Mouse (Mus musculus) ES-E14 (cell line): ENCODE data around the gene Gpc6. TPM values are rescaled to one million over a fixed set of nuclear protein-coding genes. Genes with fewer than 3 reads are reported as not detected.

ENCODE experiments used
- DNase-seq: peaks from one replicate; pipeline ENCODE4 v3.0.0-alpha.2; 2013; ENCODE audit warnings: low read depth, low spot score
- H3K27ac ChIP-seq: 2 replicates; pipeline ENCODE4 v1.5.1; 2012; ENCODE audit warnings: low read depth, mild to moderate bottlenecking, low read length, moderate library complexity, mixed read lengths; ENCODE audit not compliant: poor library complexity, insufficient read depth, severe bottlenecking
- H3K36me3 ChIP-seq: 2 replicates; pipeline ENCODE4 v1.6.1; 2012; ENCODE audit warnings: mild to moderate bottlenecking, low read length, moderate library complexity, mixed read lengths; ENCODE audit not compliant: control insufficient read depth, poor library complexity, insufficient read depth, severe bottlenecking
- H3K4me1 ChIP-seq, 2 experiments: fragments of 150-350 bp in 1 of 2; sonication (generic) in 1 of 2; 2 replicates each; pipeline ENCODE4 v1.6.1; 2012; ENCODE audit warnings: low read length in 2 of 2, mild to moderate bottlenecking in 1 of 2, mixed read lengths in 1 of 2; ENCODE audit not compliant: control insufficient read depth in 2 of 2, insufficient read depth in 2 of 2, poor library complexity in 1 of 2
- H3K4me3 ChIP-seq, 2 experiments: fragments of 150-350 bp in 1 of 2; sonication (generic) in 1 of 2; 2 replicates each; pipeline ENCODE4 v1.5.1; 2012; ENCODE audit warnings: low read length in 2 of 2, low read depth in 1 of 2, mild to moderate bottlenecking in 1 of 2, mixed read lengths in 1 of 2; ENCODE audit not compliant: insufficient read depth in 1 of 2, poor library complexity in 1 of 2, severe bottlenecking in 1 of 2
- H3K9ac ChIP-seq: 2 replicates; pipeline ENCODE4 v1.6.1; 2012; ENCODE audit warnings: low read depth, mild to moderate bottlenecking, low read length, mixed read lengths; ENCODE audit not compliant: poor library complexity, insufficient read depth, severe bottlenecking
- H3K9me3 ChIP-seq: fragments of 150-350 bp; sonication (generic); 2 replicates; pipeline ENCODE4 v1.6.1; 2012; ENCODE audit warnings: low read depth, mild to moderate bottlenecking, low read length; ENCODE audit not compliant: control insufficient read depth, insufficient read depth
- CHD2 ChIP-seq: IDR thresholded peaks from 2 replicates; pipeline ENCODE4 v1.6.1; 2014; ENCODE audit warnings: mild to moderate bottlenecking, low read depth, low read length, inconsistent platforms
- HCFC1 ChIP-seq: IDR thresholded peaks from 2 replicates; pipeline ENCODE4 v1.6.1; 2012; ENCODE audit warnings: low read length, inconsistent platforms, borderline replicate concordance; ENCODE audit not compliant: insufficient read depth
- MAFK ChIP-seq: IDR thresholded peaks from 2 replicates; pipeline ENCODE4 v1.6.1; 2014; ENCODE audit warnings: mild to moderate bottlenecking, low read depth, low read length, inconsistent platforms; ENCODE audit not compliant: insufficient read depth
- ZC3H11A ChIP-seq: IDR thresholded peaks from 2 replicates; pipeline ENCODE4 v1.6.1; 2012; ENCODE audit warnings: low read depth, mild to moderate bottlenecking, inconsistent platforms, low read length, borderline replicate concordance
- ZNF384 ChIP-seq: IDR thresholded peaks from 2 replicates; pipeline ENCODE4 v1.6.1; 2012; ENCODE audit warnings: low read depth, low read length, inconsistent platforms
- in situ Hi-C, 2 experiments: fragments of 600-800 bp; cut with MboI; formaldehyde crosslinking; loops; one replicate each; pipeline ENCODE4 v1.15.1; 2025; ENCODE audit warnings: low sequenced_read_pairs in 2 of 2, inconsistent platforms in 1 of 2; ENCODE audit not compliant: unreplicated experiment in 2 of 2
- total RNA-seq: library from RNA; depleted of rRNA; stranded (reverse); fragments of 300-350 nt; gene quantifications from 2 replicates; pipeline ENCODE4 v1.2.3, GENCODE M21; 2012

Gpc6 gene
- total RNA-seq, 1 experiment, result 3.2 TPM

DNA sequence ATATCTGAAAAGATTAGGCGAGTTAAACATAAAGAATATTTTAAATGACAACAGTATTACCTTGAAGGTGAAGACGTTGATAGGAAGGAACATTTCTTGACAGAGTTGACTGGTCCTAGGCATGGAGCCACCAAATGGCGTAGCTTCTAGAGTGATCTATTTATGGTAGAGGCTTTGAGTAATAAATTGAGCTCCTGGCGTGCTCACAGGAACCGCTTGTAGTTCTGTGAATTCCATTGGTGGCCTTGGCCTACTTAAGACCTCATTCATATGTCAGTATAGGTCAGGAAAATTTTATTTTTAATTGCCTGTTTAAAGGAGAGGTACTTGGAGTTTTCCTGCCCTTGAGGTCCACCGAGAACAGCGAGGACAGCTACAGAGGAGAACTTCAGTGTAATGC is 18.6 kb downstream of the Gpc6 start:
- no peak overlapping the region for H3K9ac ChIP-seq
- in situ Hi-C loops, result no loop called here
- no peak overlapping the region for H3K27ac ChIP-seq
- TF ChIP-seq MAFK (no peak), CHD2 (no peak), ZNF384 (no peak), ZC3H11A (no peak), HCFC1 (no peak)
- no peak for DNase-seq
- no peak overlapping the region for H3K4me3 ChIP-seq
- H3K9me3 ChIP-seq, result no peaks in the 10 kb centered on the region
- 0 out of 4 replicates have a peak, but pooled peaks cover 0 to 1% of the 10 kb centered on the region in 2 experiments for H3K4me1 ChIP-seq
- no peaks in the 10 kb centered on the region for H3K36me3 ChIP-seq

DNA sequence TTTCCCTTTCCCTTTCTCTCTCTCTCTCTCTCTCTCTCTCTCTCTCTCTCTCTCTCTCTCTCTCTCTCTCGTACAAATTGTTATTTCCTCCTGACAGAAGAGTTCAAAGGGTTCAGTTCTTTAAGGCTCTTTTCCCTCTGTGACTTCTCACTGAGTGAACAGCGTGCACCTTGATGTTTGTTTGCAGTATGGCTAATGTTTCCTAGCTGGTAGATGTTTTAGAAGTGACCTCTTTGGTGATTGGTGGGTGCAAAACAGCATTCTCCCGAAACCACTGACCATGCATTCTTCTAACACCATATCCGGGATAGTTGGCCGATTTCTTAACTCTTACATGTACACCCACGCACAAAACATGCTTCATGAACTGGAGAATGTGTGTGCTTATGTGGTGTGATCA is 20.9 kb downstream of the Gpc6 start:
- H3K27ac ChIP-seq, result no peak overlapping the region
- H3K36me3 ChIP-seq, result no peaks in the 10 kb centered on the region
- in situ Hi-C loops, result no loop called here
- H3K4me3 ChIP-seq, result no peak overlapping the region
- no peak for DNase-seq
- H3K9me3 ChIP-seq, result no peaks in the 10 kb centered on the region
- no peak for TF ChIP-seq ZC3H11A
- TF ChIP-seq HCFC1, result no peak
- no peak for TF ChIP-seq CHD2
- TF ChIP-seq MAFK, result no peak
- no peak for TF ChIP-seq ZNF384
- no peak overlapping the region for H3K9ac ChIP-seq
- no peaks in the 10 kb centered on the region for H3K4me1 ChIP-seq

DNA sequence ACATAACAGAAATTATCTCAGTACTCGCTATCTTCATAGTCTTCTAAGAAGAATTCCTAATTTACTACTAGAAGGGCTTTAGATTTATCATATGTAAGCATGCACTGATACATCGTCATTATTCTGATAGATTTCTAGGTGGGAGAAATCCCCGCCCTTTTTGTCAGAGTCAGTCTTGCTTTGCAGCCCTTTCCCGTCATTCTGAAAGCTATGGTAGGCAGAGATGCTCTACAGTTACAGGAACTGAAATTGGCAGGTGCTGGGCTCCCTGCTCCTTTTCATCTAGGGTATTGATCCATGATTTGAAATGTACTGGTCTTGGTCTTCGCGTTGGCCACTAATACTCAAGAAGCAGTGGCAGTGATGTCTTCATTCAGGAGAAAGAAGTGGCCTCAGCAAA is 22.3 kb downstream of the Gpc6 start:
- in situ Hi-C loops, result no loop called here
- DNase-seq, result no peak
- H3K9me3 ChIP-seq, result no peaks in the 10 kb centered on the region
- H3K4me3 ChIP-seq, result no peak overlapping the region
- no peaks in the 10 kb centered on the region for H3K4me1 ChIP-seq
- no peak overlapping the region for H3K27ac ChIP-seq
- H3K9ac ChIP-seq, result no peak overlapping the region
- H3K36me3 ChIP-seq, result no peaks in the 10 kb centered on the region
- TF ChIP-seq ZNF384, result no peak

DNA sequence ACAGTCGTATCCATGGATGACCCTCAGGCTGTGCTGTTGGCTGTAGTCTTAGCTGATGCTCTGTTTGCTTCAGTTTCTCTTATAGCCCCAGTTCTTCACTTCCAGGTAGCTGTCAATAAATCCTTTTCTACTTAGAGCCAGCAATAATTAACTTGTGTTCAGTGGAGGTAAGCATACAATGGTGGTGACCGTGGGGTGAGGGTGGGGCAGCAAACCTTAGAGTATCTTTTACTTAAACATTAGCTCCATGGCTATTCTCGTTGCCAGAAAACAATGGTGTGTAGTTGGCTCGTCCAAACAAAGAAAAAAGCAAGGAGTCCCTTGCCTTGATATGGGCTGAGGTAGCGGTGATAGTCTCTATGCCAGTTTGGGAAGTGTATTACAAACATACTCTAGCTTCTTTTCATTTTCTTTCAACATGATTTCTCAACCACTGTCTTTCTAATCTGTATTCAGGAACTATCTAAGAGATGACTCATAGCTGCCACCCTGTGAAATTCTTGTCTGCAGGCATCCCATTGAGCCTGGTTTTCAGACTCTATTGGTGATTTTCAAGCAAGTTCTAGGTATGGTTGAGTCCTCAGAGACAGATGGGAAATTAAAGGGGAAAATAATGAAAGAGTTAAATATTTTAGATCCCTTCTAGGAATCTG is 22.9 kb downstream of the Gpc6 start:
- no peak for DNase-seq
- TF ChIP-seq ZC3H11A, result no peak
- TF ChIP-seq MAFK, result no peak
- no peak for TF ChIP-seq HCFC1
- no peak for TF ChIP-seq CHD2
- TF ChIP-seq ZNF384, result no peak
- H3K9ac ChIP-seq, result no peak overlapping the region
- in situ Hi-C loops, result no loop called here
- H3K36me3 ChIP-seq, result no peaks in the 10 kb centered on the region
- no peak overlapping the region for H3K27ac ChIP-seq
- no peak overlapping the region for H3K4me3 ChIP-seq
- no peaks in the 10 kb centered on the region for H3K4me1 ChIP-seq
- no peaks in the 10 kb centered on the region for H3K9me3 ChIP-seq

- no peak for TF ChIP-seq ZC3H11A
- TF ChIP-seq HCFC1, result no peak
These were observed 32.0 kb downstream of the Gpc6 start for GRCm38 (mm10) chr14:116957154-116957553.

More at GRCm38 (mm10) chr14:116957154-116957553, 32.0 kb downstream of the Gpc6 start:
- Histone ChIP-seq H3K36me3 (no peaks in the 10 kb centered on the region), H3K4me1 (no peaks in the 10 kb centered on the region), H3K9ac (no peak overlapping the region), H3K4me3 (no peak overlapping the region), H3K27ac (no peak overlapping the region), H3K9me3 (no peaks in the 10 kb centered on the region)
- in situ Hi-C loops, result no loop called here
- DNase-seq, result no peak
